12 mouse cellular contexts compared by ENCODE assay signal in the genomic region with DNA sequence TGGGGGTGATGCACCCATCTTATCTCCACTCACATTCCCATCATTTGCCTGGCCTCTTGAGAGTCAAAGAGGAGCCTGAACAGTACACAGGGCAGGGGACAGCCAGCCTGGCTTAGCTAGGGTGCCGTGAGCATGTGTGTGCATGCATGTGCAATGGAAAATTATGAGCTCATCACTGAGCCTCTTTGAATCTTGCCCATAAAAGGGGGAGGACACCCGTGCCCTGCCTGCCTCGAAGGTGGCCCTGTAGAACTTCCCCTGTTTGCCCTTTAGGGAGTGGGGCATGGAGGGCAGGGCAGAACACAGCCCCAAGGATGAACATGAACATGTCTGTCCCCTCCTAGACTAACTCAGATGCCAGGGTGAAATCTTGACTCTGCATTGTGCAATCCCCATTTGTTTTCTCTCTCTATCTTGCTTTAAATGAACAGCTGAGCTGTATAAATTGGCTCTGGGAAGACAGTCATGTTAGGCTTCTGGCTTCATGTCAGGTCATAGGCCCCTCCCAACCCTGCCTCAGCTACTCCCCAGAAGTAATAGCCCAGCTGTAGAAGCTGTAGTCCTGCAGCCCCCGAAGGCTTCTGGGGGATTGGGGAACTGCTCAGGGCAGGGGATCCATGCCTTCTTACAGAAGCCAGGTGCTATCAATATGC. TPM values are rescaled to one million over a fixed set of nuclear protein-coding genes. Genes with fewer than 3 reads are reported as not detected.
DNase-seq lines count a peak whose midpoint lies in the region; ATAC-seq lines count a peak whose summit lies in the region.
"Had no signal": no experiment of that assay in that cellular context is flagged by ENCODE, and none has a peak within 500 bp of the region (broad histone marks: within the 10 kb centered on the region; RNA-seq: fewer than 3 reads in every experiment).

No protein-coding gene starts in this region.

- H3K4me3 ChIP-seq in heart, embryonic 12.5 days, result no peak overlapping the region
- H3K4me3 ChIP-seq in liver, embryonic 11.5 days (ENCODE audit: low read depth, low read length), result no peak overlapping the region

- no peak for ATAC-seq in heart, embryonic 12.5 days (ENCODE audit: insufficient number of reproducible peaks, low FRiP score)
- peak; percentile 68 for ATAC-seq in neutrophil, adult 5-6 weeks (ENCODE audit: extremely low read depth, insufficient number of reproducible peaks, low FRiP score, poor library complexity, severe bottlenecking)
- no peak for ATAC-seq in liver, embryonic 11.5 days (replicated peaks; ENCODE audit: low FRiP score)
- ATAC-seq: liver, postnatal 0 days had no signal

- H3K9ac ChIP-seq in heart, embryonic 12.5 days, result no peak overlapping the region
- no peak overlapping the region for H3K9ac ChIP-seq in liver, embryonic 11.5 days (ENCODE audit: low read depth, low read length)
- H3K9ac ChIP-seq: liver, postnatal 0 days had no signal

- H3K27me3 ChIP-seq in heart, embryonic 12.5 days (replicated peaks), result peaks cover 4% of the 10 kb centered on the region; the same call in 1 of the 2 replicates
- H3K27me3 ChIP-seq in liver, embryonic 11.5 days (replicated peaks; ENCODE audit: control insufficient read depth, insufficient read depth, low read length), result no peaks in the 10 kb centered on the region

- H3K27ac ChIP-seq in heart, embryonic 12.5 days (ENCODE audit: poor library complexity, severe bottlenecking), result no peak overlapping the region
- H3K27ac ChIP-seq in liver, embryonic 11.5 days (ENCODE audit: low read depth, low read length), result no peak overlapping the region

- peaks cover 17% of the 10 kb centered on the region for H3K4me1 ChIP-seq in heart, embryonic 12.5 days (replicated peaks)
- H3K4me1 ChIP-seq in liver, embryonic 11.5 days (replicated peaks; ENCODE audit: control insufficient read depth, insufficient read depth, low read length), result peaks cover 9% of the 10 kb centered on the region

- no peak overlapping the region for H3K4me2 ChIP-seq in heart, embryonic 12.5 days
- no peak overlapping the region for H3K4me2 ChIP-seq in liver, embryonic 11.5 days

- H3K36me3 ChIP-seq in heart, embryonic 12.5 days, result no peaks in the 10 kb centered on the region
- no peaks in the 10 kb centered on the region for H3K36me3 ChIP-seq in liver, embryonic 11.5 days (ENCODE audit: control insufficient read depth, insufficient read depth, low read length)

- H3K9me3 ChIP-seq in heart, embryonic 12.5 days (replicated peaks), result no peaks in the 10 kb centered on the region
- no peaks in the 10 kb centered on the region for H3K9me3 ChIP-seq in liver, embryonic 11.5 days (ENCODE audit: control insufficient read depth, low read length)

- DNase-seq in heart, adult 18-20 months, result peak; percentile 49 to 65
- DNase-seq in fibroblast of lung, adult 2 months (ENCODE audit: low read depth), result peak; percentile 21
- DNase-seq in induced T-regulatory cell, adult 2 months (ENCODE audit: low read depth), result peak; percentile 79
- no peak for DNase-seq in liver, embryonic 11.5 days (ENCODE audit: low spot score)
- DNase-seq in cerebellum, adult 9-11 months, result no peak
- no peak for DNase-seq in cerebellum, adult 11 months
- DNase-seq: cerebellum, postnatal 25 days; liver, postnatal 0 days; thymus, postnatal 14 days had no signal

- WGBS in heart, embryonic 12.5 days, result 66% methylated on average over 4 of the region's 4 CpGs
- 69% methylated on average over 4 of the region's 4 CpGs for WGBS in liver, embryonic 11.5 days

RNA-seq across cellular contexts. Expression of a gene that starts 14.6 kb away (rescaled TPM):
- total RNA-seq in heart, adult 18-20 months (2021), result not detected
- 0.51 TPM in 1 of 2 replicates, not detected in the other for polyA plus RNA-seq in heart, embryonic 12.5 days (2016; fragmentation: Nextera tagmentation; extraction: Ambion mirVana)
- 542 and 614 TPM in 2 replicates for total RNA-seq in neutrophil, adult 5-6 weeks (2017)
- 0.38 and 0.53 TPM in 2 replicates for polyA plus RNA-seq in liver, embryonic 11.5 days (2014; fragmentation: Nextera tagmentation; extraction: Ambion mirVana)
- total RNA-seq: left cerebral cortex, postnatal 25 days had no signal

Comparison
In these comparisons a context has a peak if more than half of its experiments do, and no peak if none do; other contexts are left out.
1. DNase-seq: peak in heart, adult 18-20 months (2 of 2), fibroblast of lung, adult 2 months (single experiment) and induced T-regulatory cell, adult 2 months (single experiment); none in liver, embryonic 11.5 days (single experiment), cerebellum, adult 9-11 months (single experiment) and cerebellum, adult 11 months (single experiment).
2. RNA of a gene that starts 14.6 kb away (total RNA-seq): 542 to 614 TPM in neutrophil, adult 5-6 weeks; not detected in heart, adult 18-20 months; every median in the first group is over 100 times any median in the second.